Mouse (Mus musculus): ENCODE results near the gene Ung. TPM values are rescaled to one million over a fixed set of nuclear protein-coding genes. Genes with fewer than 3 reads are reported as not detected.

Ung gene
- polyA plus RNA-seq, 1 experiment from 2014 or later, result 35.1 TPM

DNA sequence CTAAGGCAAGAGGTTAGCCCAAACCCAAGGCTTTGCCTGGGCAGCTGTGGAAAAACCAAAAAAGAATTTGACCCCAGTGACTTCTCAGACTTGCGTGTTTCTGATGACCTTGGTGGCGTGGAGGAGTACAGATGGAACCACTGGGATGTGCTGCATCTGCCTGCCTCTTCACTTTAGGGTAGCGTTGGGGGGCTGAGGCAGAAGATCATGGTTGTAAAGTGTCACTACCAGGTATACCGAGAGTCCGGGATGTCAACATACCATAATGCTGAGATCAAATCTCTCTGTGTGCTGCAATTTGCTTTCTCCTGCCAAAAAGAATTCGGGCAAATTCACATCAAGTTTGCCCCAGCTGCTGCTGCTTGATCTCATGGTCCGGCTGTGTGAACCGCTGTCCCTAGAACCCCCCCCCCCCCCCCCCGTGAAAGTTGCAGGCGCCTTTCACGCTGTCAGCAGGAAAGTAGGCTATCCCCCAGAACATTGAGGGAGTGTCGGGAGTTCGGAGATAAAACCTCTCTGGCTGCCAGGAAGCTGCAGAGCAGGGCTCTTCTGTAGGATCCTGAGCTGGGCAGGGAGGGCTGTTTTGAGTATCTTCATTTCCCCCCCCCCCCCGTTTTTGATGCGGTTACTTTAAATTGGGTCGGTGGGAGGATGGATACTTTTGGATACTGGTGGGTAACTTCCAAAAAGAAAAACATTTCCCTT lies 43.8 kb downstream of the Ung start:
- DNase-seq (ENCODE audit: low spot score, missing footprints) (no peak), ATAC-seq (ENCODE audit: low FRiP score) (no peak)
- Histone ChIP-seq H3K4me1 (ENCODE audit: control insufficient read depth, insufficient read depth, low read length) (peaks cover 9% of the 10 kb centered on the region; the same call in 1 of the 2 replicates), H3K4me2 (no peak overlapping the region), H3K27ac (ENCODE audit: low read depth, low read length) (no peak overlapping the region), H3K36me3 (ENCODE audit: control insufficient read depth, insufficient read depth, low read length) (no peaks in the 10 kb centered on the region), H3K27me3 (ENCODE audit: control insufficient read depth, insufficient read depth, low read length) (no peaks in the 10 kb centered on the region), H3K9me3 (ENCODE audit: control insufficient read depth, low read length) (no peaks in the 10 kb centered on the region), H3K9ac (ENCODE audit: low read length) (no peak overlapping the region), H3K4me3 (ENCODE audit: low read depth, low read length) (no peak overlapping the region)
- 36% methylated on average over 16 of the region's 16 CpGs for WGBS

DNA sequence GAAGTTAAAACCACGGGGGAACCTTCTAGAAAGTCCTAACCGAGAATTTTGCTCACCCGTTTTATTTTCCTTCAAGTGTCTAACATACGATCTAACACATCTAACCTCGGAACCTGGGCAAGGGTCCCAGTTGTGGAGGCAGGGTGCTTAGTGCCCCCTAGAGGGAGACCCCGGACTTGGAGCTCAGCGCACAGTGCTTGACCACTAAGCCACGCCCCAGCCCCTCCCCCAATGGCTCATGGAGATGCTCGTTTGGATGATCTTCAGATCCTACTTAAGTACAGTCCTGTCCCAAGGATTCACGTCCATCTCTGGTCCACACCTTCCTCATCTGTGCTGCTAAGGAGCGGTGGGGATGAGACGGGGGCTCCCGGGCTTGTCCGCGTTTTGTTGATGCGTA lies 44.5 kb downstream of the Ung start:
- DNase-seq (ENCODE audit: low spot score, missing footprints) (peak; percentile 96), ATAC-seq (ENCODE audit: low FRiP score) (no peak)
- Histone ChIP-seq H3K4me1 (ENCODE audit: control insufficient read depth, insufficient read depth, low read length) (peaks cover 9% of the 10 kb centered on the region; the same call in 1 of the 2 replicates), H3K27me3 (ENCODE audit: control insufficient read depth, insufficient read depth, low read length) (no peaks in the 10 kb centered on the region), H3K9me3 (ENCODE audit: control insufficient read depth, low read length) (no peaks in the 10 kb centered on the region), H3K4me3 (ENCODE audit: low read depth, low read length) (no peak overlapping the region), H3K9ac (ENCODE audit: low read length) (no peak overlapping the region), H3K36me3 (ENCODE audit: control insufficient read depth, insufficient read depth, low read length) (no peaks in the 10 kb centered on the region), H3K27ac (ENCODE audit: low read depth, low read length) (no peak overlapping the region), H3K4me2 (no peak overlapping the region)
- WGBS, result 15% methylated on average over 16 of the region's 16 CpGs

DNA sequence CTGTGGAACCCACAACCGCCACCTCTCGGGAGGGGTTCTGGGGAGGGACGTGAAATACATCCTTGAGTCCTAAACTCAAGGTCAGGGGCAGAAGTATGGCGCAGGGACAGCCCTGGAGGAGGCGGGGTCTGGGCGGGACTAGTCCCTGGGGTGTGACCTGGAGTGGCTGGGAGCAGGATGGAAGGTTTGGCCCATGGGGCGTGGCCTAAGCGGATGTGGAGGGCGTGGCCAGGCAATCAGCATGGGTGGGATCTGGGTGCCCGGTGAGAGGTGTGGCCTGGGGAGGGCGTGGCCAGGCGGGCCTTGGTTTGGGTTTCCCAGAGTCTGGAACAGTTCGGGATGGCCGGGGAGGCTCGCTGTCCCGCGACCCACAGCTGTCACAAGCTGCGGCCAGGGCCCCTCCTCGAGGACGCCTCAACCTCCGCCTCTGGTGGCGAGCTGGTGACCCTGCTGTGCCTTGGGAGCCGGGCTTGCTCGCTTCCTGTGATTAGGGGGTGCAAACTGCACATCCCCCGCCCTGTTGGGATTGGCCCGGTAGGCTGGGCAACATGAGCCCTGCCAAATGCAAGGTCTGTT lies 45.5 kb downstream of the Ung start:
- H3K27ac ChIP-seq (ENCODE audit: low read depth, low read length), result no peak overlapping the region
- H3K4me2 ChIP-seq, result peak overlapping the region; percentile 67
- peak overlapping the region; percentile 40 for H3K9ac ChIP-seq (ENCODE audit: low read length)

DNA sequence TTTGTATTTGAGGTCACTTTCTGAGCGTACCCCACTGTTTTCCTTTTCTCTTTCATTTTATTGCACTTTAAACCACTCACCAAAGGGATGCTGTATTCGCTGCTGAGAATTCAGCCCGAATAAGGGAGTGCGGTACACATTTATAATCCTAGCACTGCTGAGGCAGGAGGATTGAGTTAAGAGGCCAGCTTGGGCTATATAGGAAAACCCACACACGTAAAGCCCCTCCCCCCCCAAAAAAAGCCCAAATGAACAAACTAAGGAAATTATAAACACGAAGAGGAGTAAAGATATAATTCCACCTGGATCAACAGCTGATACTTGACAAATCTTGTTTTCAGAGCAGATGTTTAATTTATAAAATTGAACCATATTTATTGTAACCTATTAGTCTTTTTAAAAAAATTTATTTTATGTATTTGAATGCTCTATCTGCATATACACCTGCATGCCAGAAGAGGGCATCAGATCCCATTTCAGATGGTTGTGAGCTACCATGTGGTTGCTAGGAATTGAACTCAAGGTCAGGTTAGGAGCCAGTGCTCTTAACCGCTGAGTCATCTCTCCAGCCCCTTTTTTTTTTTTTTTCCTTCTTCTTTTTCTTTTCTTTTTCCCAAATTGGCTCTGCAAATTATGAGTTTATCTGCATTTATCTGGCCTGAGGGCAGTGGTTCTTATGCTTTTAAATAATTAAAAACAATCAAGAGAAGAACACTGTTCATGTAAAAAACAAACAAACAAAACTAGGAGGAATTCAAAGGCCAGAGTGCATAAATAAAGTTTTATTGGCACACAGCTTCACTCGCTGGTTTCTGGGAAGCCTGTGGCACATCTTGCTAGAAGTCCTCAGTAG lies 46.6 kb downstream of the Ung start:
- 58% methylated on average over 8 of the region's 8 CpGs for WGBS
- H3K36me3 ChIP-seq (ENCODE audit: control insufficient read depth, insufficient read depth, low read length), result no peaks in the 10 kb centered on the region
- no peak overlapping the region for H3K27ac ChIP-seq (ENCODE audit: low read depth, low read length)
- H3K4me2 ChIP-seq, result no peak overlapping the region
- peaks cover 9% of the 10 kb centered on the region; the same call in 1 of the 2 replicates for H3K4me1 ChIP-seq (ENCODE audit: control insufficient read depth, insufficient read depth, low read length)
- H3K4me3 ChIP-seq (ENCODE audit: low read depth, low read length), result no peak overlapping the region
- DNase-seq (ENCODE audit: low spot score, missing footprints) (no peak), ATAC-seq (ENCODE audit: low FRiP score) (no peak)
- H3K27me3 ChIP-seq (ENCODE audit: control insufficient read depth, insufficient read depth, low read length), result no peaks in the 10 kb centered on the region
- H3K9ac ChIP-seq (ENCODE audit: low read length), result no peak overlapping the region
- H3K9me3 ChIP-seq (ENCODE audit: control insufficient read depth, low read length), result no peaks in the 10 kb centered on the region

More for the DNA sequence above, 45.5 kb downstream of the Ung start:
- Histone ChIP-seq H3K27me3 (ENCODE audit: control insufficient read depth, insufficient read depth, low read length) (no peaks in the 10 kb centered on the region), H3K36me3 (ENCODE audit: control insufficient read depth, insufficient read depth, low read length) (no peaks in the 10 kb centered on the region), H3K9me3 (ENCODE audit: control insufficient read depth, low read length) (no peaks in the 10 kb centered on the region), H3K4me3 (ENCODE audit: low read depth, low read length) (peak overlapping the region; percentile 37), H3K4me1 (ENCODE audit: control insufficient read depth, insufficient read depth, low read length) (peaks cover 9% of the 10 kb centered on the region; the same call in 1 of the 2 replicates)
- peak; percentile 91 for ATAC-seq (ENCODE audit: low FRiP score)
- under 1% methylated on average over 24 of the region's 26 CpGs for WGBS
- peak; percentile 98 for DNase-seq (ENCODE audit: low spot score, missing footprints)

- no peak for DNase-seq (ENCODE audit: low spot score, missing footprints)
- no peak for ATAC-seq (ENCODE audit: low FRiP score)
- Histone ChIP-seq H3K9ac (ENCODE audit: low read length) (no peak overlapping the region), H3K27me3 (ENCODE audit: control insufficient read depth, insufficient read depth, low read length) (no peaks in the 10 kb centered on the region), H3K4me2 (no peak overlapping the region), H3K4me3 (ENCODE audit: low read depth, low read length) (no peak overlapping the region), H3K4me1 (ENCODE audit: control insufficient read depth, insufficient read depth, low read length) (peaks cover 9% of the 10 kb centered on the region; the same call in 1 of the 2 replicates), H3K9me3 (ENCODE audit: control insufficient read depth, low read length) (no peaks in the 10 kb centered on the region), H3K27ac (ENCODE audit: low read depth, low read length) (no peak overlapping the region), H3K36me3 (ENCODE audit: control insufficient read depth, insufficient read depth, low read length) (no peaks in the 10 kb centered on the region)
- 81% methylated on average over 4 of the region's 4 CpGs for WGBS
These were observed 48.0 kb downstream of the Ung start for GRCm38 (mm10) chr5:114177966-114178719.

DNA sequence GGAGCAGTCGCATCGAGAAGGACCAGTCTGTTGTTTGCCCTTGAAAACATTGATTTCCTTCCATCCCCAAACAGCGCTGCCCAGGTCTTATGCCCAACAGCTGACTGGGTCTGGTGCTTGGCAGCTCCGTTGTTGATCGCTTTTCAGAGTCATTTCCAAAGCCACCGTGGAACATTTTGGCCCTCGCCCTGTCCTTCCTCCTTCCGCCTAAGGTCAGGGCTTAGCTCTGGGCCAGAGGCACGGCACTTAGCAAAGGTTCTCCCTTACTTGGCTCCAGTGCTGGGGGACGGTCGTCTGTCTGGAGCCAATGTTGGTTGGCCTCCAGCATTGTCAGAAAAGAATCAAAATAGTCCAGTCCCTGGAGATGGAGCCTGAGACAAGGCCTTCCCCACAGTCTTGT lies 49.4 kb downstream of the Ung start:
- 91% methylated on average over 11 of the region's 11 CpGs for WGBS
- Histone ChIP-seq H3K4me3 (ENCODE audit: low read depth, low read length) (no peak overlapping the region), H3K9ac (ENCODE audit: low read length) (no peak overlapping the region), H3K9me3 (ENCODE audit: control insufficient read depth, low read length) (no peaks in the 10 kb centered on the region), H3K4me2 (no peak overlapping the region), H3K4me1 (ENCODE audit: control insufficient read depth, insufficient read depth, low read length) (peaks cover 9% of the 10 kb centered on the region; the same call in 1 of the 2 replicates), H3K36me3 (ENCODE audit: control insufficient read depth, insufficient read depth, low read length) (no peaks in the 10 kb centered on the region), H3K27me3 (ENCODE audit: control insufficient read depth, insufficient read depth, low read length) (no peaks in the 10 kb centered on the region), H3K27ac (ENCODE audit: low read depth, low read length) (no peak overlapping the region)
- ATAC-seq (ENCODE audit: low FRiP score) (no peak), DNase-seq (ENCODE audit: low spot score, missing footprints) (no peak)

DNA sequence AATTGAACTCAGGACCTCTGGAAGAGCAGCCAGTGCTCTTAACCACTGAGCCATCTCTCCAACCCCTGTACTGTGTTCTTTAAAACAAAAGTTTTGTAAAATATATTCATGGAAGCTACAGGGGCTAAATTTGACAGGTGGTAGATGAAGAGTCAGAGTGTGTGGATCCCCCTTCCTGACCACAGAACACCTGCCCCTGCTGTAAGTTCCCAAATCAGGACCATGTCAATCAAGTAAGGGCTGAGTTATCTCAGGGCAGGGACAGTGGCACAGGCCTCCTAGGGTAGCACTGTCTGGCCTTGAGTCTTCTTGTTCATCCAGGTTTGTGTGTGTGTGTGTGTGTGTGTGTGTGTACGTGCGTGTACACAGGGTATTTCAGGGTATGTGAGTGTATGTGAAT lies 53.3 kb downstream of the Ung start:
- H3K4me3 ChIP-seq (ENCODE audit: low read depth, low read length), result no peak overlapping the region
- H3K36me3 ChIP-seq (ENCODE audit: control insufficient read depth, insufficient read depth, low read length), result no peaks in the 10 kb centered on the region
- 90% methylated on average over 2 of the region's 2 CpGs for WGBS
- H3K9me3 ChIP-seq (ENCODE audit: control insufficient read depth, low read length), result no peaks in the 10 kb centered on the region
- H3K9ac ChIP-seq (ENCODE audit: low read length), result no peak overlapping the region
- H3K27me3 ChIP-seq (ENCODE audit: control insufficient read depth, insufficient read depth, low read length), result no peaks in the 10 kb centered on the region
- DNase-seq (ENCODE audit: low spot score, missing footprints), result no peak
- H3K4me2 ChIP-seq, result no peak overlapping the region
- H3K4me1 ChIP-seq (ENCODE audit: control insufficient read depth, insufficient read depth, low read length), result no peaks in the 10 kb centered on the region
- no peak overlapping the region for H3K27ac ChIP-seq (ENCODE audit: low read depth, low read length)
- ATAC-seq (ENCODE audit: low FRiP score), result no peak

DNA sequence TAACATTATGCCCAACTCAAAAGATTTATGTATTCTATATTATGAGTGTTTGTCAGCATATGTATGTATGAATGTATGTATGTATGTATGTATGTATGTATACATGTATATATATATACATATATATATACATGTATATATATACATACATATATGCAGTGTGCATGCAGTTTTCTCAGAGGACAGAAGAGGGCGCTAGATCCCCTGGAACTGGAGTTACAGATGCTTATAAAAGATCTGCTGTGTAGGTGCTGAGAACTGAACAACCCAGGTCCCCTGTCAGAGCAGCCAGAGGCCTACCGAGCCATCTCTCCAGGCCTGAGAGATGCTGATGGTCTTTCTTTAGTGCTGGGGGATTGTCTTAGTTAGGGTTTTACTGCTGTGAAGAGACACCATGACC lies 56.9 kb downstream of the Ung start:
- DNase-seq (ENCODE audit: low spot score, missing footprints), result no peak
- no peaks in the 10 kb centered on the region for H3K9me3 ChIP-seq (ENCODE audit: control insufficient read depth, low read length)
- H3K27ac ChIP-seq (ENCODE audit: low read depth, low read length), result no peak overlapping the region
- no peaks in the 10 kb centered on the region for H3K36me3 ChIP-seq (ENCODE audit: control insufficient read depth, insufficient read depth, low read length)
- no peak overlapping the region for H3K9ac ChIP-seq (ENCODE audit: low read length)
- H3K4me3 ChIP-seq (ENCODE audit: low read depth, low read length), result no peak overlapping the region
- H3K4me1 ChIP-seq (ENCODE audit: control insufficient read depth, insufficient read depth, low read length), result no peaks in the 10 kb centered on the region
- no peak for ATAC-seq (ENCODE audit: low FRiP score)
- WGBS, result 66% methylated on average over 2 of the region's 2 CpGs
- no peak overlapping the region for H3K4me2 ChIP-seq
- no peaks in the 10 kb centered on the region for H3K27me3 ChIP-seq (ENCODE audit: control insufficient read depth, insufficient read depth, low read length)

Measured in midbrain, embryonic 11.5 days (tissue).